In the genomic region with DNA sequence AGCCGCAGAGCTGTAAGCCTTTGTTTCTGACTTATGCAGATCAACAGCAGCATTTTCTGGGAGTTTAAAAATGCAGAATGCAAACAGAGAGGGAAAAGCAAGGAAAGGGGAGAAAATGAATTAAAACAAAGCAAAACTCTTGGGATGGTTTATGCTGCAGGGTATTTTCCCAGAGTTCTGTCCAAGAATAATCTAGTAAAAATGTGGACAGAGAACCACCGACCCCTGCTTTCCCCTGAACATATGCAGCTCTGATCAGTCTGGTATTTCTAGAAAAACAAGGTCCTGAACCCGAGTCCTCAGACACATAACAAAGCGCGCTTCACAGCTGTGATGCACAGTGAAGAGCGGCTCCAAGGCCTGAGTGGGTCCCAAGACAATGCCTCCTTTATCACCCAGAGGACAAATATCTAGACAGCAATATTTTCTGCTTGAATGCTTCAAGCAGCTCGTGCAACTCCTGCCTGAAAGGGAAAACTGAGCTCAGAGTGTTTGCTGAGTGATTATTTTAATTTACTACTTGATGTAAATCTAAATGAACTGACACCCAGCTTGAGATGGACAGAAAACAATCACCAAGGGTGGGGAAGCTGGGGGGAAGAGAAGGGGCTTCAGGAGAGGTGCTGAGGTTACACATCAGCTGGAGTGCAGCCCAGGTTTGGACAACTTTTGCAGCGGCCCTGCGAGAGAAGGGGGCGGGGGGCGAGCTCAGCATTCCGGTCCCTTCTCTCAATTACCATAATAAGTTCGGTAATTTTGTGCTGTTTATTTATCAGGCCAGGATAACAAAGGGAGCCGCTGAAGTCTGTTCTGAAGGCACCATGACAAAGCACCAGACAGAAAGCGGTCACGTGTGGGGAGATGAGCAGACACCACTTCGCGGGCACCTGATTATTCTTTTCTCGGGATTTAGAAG, we compare ENCODE assay signal across 8 mouse cellular contexts.
DNase-seq lines count a peak whose midpoint lies in the region; ATAC-seq lines count a peak whose summit lies in the region.

No protein-coding gene starts in this region.

- intact Hi-C loops in left cerebral cortex, postnatal 14 days (cut with DNase I) = loop anchor here (10.0 kb wide), 1 partner anchor 358 kb away; no protein-coding TSS in a partner anchor

- 7% methylated on average over 19 of the region's 19 CpGs for WGBS in forebrain, embryonic 10.5 days
- 2% methylated on average over 19 of the region's 19 CpGs for WGBS in neural tube, embryonic 14.5 days

- H3K9me3 ChIP-seq in forebrain, embryonic 10.5 days = no peaks in the 10 kb centered on the region
- no peaks in the 10 kb centered on the region for H3K9me3 ChIP-seq in neural tube, embryonic 14.5 days (ENCODE audit: control insufficient read depth, low read length)

- DNase-seq in left cerebral cortex, adult 18-20 months (ENCODE audit: low spot score in 2 of 2) = peak; percentile 9 to 22
- no peak for DNase-seq in left cerebral cortex, adult 11 months (ENCODE audit: low spot score)
- DNase-seq in forebrain, embryonic 10.5 days (ENCODE audit: extremely low spot score, low spot score) = peak; percentile 53
- peak; percentile 38 to 55 for DNase-seq in left cerebral cortex, postnatal 14 days (ENCODE audit: low spot score in 2 of 2)
- no peak for DNase-seq in ovary, adult 18-20 months (ENCODE audit: low spot score)
- no peak for DNase-seq in adrenal gland, postnatal 36 days

- H3K36me3 ChIP-seq in forebrain, embryonic 10.5 days (replicated peaks) = no peaks in the 10 kb centered on the region
- no peaks in the 10 kb centered on the region for H3K36me3 ChIP-seq in neural tube, embryonic 14.5 days (ENCODE audit: control insufficient read depth, insufficient read depth, low read length)

- peak overlapping the region; percentile 42 for H3K4me2 ChIP-seq in neural tube, embryonic 14.5 days (ENCODE audit: low read depth, low read length)

- H3K4me1 ChIP-seq in forebrain, embryonic 10.5 days = peaks cover 27% of the 10 kb centered on the region
- peaks cover 19% of the 10 kb centered on the region for H3K4me1 ChIP-seq in neural tube, embryonic 14.5 days (ENCODE audit: control insufficient read depth, insufficient read depth, low read length)

- no peaks in the 10 kb centered on the region for H3K27me3 ChIP-seq in forebrain, embryonic 10.5 days (ENCODE audit: poor library complexity, severe bottlenecking)
- H3K27me3 ChIP-seq in neural tube, embryonic 14.5 days (ENCODE audit: control insufficient read depth, insufficient read depth, low read length) = no peaks in the 10 kb centered on the region

- ATAC-seq in neural tube, embryonic 14.5 days (ENCODE audit: low read depth) = peak; percentile 89
- ATAC-seq in erythroblast, adult 5-6 weeks (replicated peaks; ENCODE audit: low FRiP score, poor library complexity, severe bottlenecking) = no peak

- peak overlapping the region; percentile 85 for H3K27ac ChIP-seq in forebrain, embryonic 10.5 days
- H3K27ac ChIP-seq in neural tube, embryonic 14.5 days (ENCODE audit: low read depth, low read length) = peak overlapping the region; percentile 35

- peak overlapping the region; percentile 37 for H3K4me3 ChIP-seq in forebrain, embryonic 10.5 days
- H3K4me3 ChIP-seq in neural tube, embryonic 14.5 days (ENCODE audit: low read depth, low read length) = peak overlapping the region; percentile 27; the same call in 1 of the 2 replicates

- peak overlapping the region; percentile 34 for H3K9ac ChIP-seq in neural tube, embryonic 14.5 days (replicated peaks; ENCODE audit: low read depth, low read length)

Comparison
In these comparisons a context has a peak if more than half of its experiments do, and no peak if none do; other contexts are left out.
1. DNase-seq: peak in left cerebral cortex, adult 18-20 months (2 of 2), forebrain, embryonic 10.5 days (single experiment) and left cerebral cortex, postnatal 14 days (2 of 2); none in left cerebral cortex, adult 11 months (single experiment), ovary, adult 18-20 months (single experiment) and adrenal gland, postnatal 36 days (0 of 2).